Mouse (Mus musculus) forebrain, postnatal 0 days (tissue): ENCODE data around the gene Scyl3. TPM values are rescaled to one million over a fixed set of nuclear protein-coding genes. Genes with fewer than 3 reads are reported as not detected.

ENCODE experiments used
- ATAC-seq: fragments of 200-750 bp; cut with Nextera tagmentation; 2 replicates; pipeline ENCODE4 v1.8.0; 2017; ENCODE audit warnings: mild to moderate bottlenecking, moderate library complexity
- DNase-seq: peaks from one replicate; pipeline ENCODE4 v3.0.0-alpha.2; 2015
- H3K27ac ChIP-seq: fragments of 300-500 bp; sonication (generic); 2 replicates; pipeline ENCODE4 v1.5.1; 2014; ENCODE audit warnings: low read depth, mild to moderate bottlenecking, antibody characterized with exemption, low read length, moderate library complexity, mixed read lengths
- H3K27me3 ChIP-seq: fragments of 300-500 bp; sonication (generic); 2 replicates; pipeline ENCODE4 v1.6.1; 2014; ENCODE audit warnings: mild to moderate bottlenecking, low read length, mixed read lengths; ENCODE audit not compliant: insufficient read depth
- H3K36me3 ChIP-seq: fragments of 300-500 bp; sonication (generic); 2 replicates; pipeline ENCODE4 v1.6.1; 2014; ENCODE audit warnings: mild to moderate bottlenecking, moderate library complexity; ENCODE audit not compliant: insufficient read depth
- H3K4me1 ChIP-seq: fragments of 300-500 bp; sonication (generic); 2 replicates; pipeline ENCODE4 v1.6.1; 2014; ENCODE audit warnings: antibody characterized with exemption; ENCODE audit not compliant: insufficient read depth
- H3K4me2 ChIP-seq: fragments of 300-500 bp; sonication (generic); 2 replicates; pipeline ENCODE4 v1.6.1; 2014; ENCODE audit warnings: low read depth, mild to moderate bottlenecking, moderate library complexity
- H3K4me3 ChIP-seq: fragments of 300-500 bp; sonication (generic); 2 replicates; pipeline ENCODE4 v1.5.1; 2014; ENCODE audit warnings: low read depth, low read length, mixed read lengths
- H3K9ac ChIP-seq: fragments of 300-500 bp; sonication (generic); 2 replicates; pipeline ENCODE4 v1.6.1; 2014; ENCODE audit warnings: mild to moderate bottlenecking
- H3K9me3 ChIP-seq: fragments of 300-500 bp; sonication (generic); 2 replicates; pipeline ENCODE4 v1.6.1; 2016; ENCODE audit warnings: low read length
- CTCF ChIP-seq: sonication (generic); IDR thresholded peaks from 2 replicates; pipeline ENCODE4 v1.5.1; 2016; ENCODE audit warnings: antibody characterized with exemption, control low read depth, low read depth
- WGBS: fragments of 180-500 bp; shearing (Covaris S2); extraction: QIAGEN DNeasy Blood & Tissue Kit; methylation state at CpG from one replicate; pipeline ENCODE4 v1.1.7; 2014; 5-methylcytosine and 5-hydroxymethylcytosine counted together
- polyA plus RNA-seq: library from polyadenylated mRNA; unstranded; fragments of >200 nt; fragmentation: Nextera tagmentation; extraction: Ambion mirVana; gene quantifications from 2 replicates; pipeline ENCODE4 v1.2.1, GENCODE M21; 2015
- total RNA-seq: library from RNA; depleted of rRNA; stranded (reverse); fragments of >200 nt; gene quantifications from 2 replicates; pipeline ENCODE4 v1.2.3, GENCODE M21; 2014

The Scyl3 gene
- total and polyA plus RNA-seq, 2 experiments from 2014 or later, result 11.3 to 29.6 TPM

- no peak overlapping the region for H3K27ac ChIP-seq
- H3K9ac ChIP-seq, result no peak overlapping the region
- H3K9me3 ChIP-seq, result no peaks in the 10 kb centered on the region
- DNase-seq, result no peak
- no peak overlapping the region for H3K4me2 ChIP-seq
- WGBS, result 75% methylated on average over 3 of the region's 3 CpGs
- ATAC-seq, result peak; percentile 64
- no peaks in the 10 kb centered on the region for H3K4me1 ChIP-seq
- TF ChIP-seq CTCF, result no peak
- H3K27me3 ChIP-seq, result no peaks in the 10 kb centered on the region
- H3K36me3 ChIP-seq, result peaks cover 12% of the 10 kb centered on the region
- H3K4me3 ChIP-seq, result no peak overlapping the region
Measured at GRCm38 (mm10) chr1:163958036-163958435, 29.1 kb downstream of the Scyl3 start.

GRCm38 (mm10) chr1:163964008-163964689 lies 35.2 kb downstream of the Scyl3 start:
- no peak overlapping the region for H3K4me3 ChIP-seq
- H3K9ac ChIP-seq, result no peak overlapping the region
- H3K4me2 ChIP-seq, result no peak overlapping the region
- H3K36me3 ChIP-seq, result peaks cover 5% of the 10 kb centered on the region; the same call in 1 of the 2 replicates
- TF ChIP-seq CTCF, result no peak
- no peak for DNase-seq
- no peaks in the 10 kb centered on the region for H3K27me3 ChIP-seq
- no peak overlapping the region for H3K27ac ChIP-seq
- no peaks in the 10 kb centered on the region for H3K9me3 ChIP-seq
- WGBS, result 95% methylated on average over 10 of the region's 10 CpGs
- ATAC-seq, result no peak
- no peaks in the 10 kb centered on the region for H3K4me1 ChIP-seq

DNA sequence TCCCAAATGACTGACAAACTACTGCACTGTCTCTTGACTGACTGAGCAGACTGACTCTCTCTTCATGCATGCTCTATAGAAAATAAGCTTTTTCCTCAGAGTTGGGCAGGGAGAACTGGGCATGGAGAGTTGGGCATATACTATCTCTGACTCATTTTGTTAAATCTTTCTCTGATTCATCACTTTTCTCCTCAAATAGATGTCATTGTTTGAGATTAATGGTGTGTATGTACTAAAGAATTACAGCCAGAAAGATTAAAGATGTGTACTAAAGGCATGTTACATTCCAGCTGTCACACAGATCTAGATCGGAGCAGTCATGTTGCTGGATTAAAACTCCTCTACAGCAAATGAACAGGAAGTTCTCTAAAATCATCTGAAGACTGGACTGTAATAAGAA lies 45.6 kb downstream of the Scyl3 start:
- Histone ChIP-seq H3K4me1 (no peaks in the 10 kb centered on the region), H3K9ac (no peak overlapping the region), H3K4me2 (no peak overlapping the region), H3K27me3 (no peaks in the 10 kb centered on the region), H3K4me3 (no peak overlapping the region), H3K36me3 (no peaks in the 10 kb centered on the region), H3K9me3 (no peaks in the 10 kb centered on the region), H3K27ac (no peak overlapping the region)
- 90% methylated on average over 1 of the region's 1 CpGs for WGBS
- no peak for ATAC-seq
- TF ChIP-seq CTCF, result no peak
- DNase-seq, result no peak

DNA sequence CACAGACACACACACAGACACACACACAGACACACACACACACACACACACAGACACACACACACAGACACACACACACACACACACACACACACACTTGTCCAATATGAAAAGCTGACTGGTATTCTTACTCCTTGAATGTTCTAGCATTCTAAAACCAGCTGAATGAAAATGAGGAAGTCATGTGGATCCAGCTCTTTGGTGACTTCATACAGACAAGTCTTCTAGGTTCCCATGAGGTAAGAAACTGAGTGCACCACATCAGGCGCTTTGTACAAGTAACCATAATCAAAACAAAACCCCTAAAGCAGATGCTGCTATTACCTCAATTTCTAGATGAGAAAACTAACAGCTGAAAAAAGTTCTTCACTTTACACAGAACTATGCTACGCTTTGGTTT lies 46.2 kb downstream of the Scyl3 start:
- 98% methylated on average over 2 of the region's 2 CpGs for WGBS
- Histone ChIP-seq H3K27me3 (no peaks in the 10 kb centered on the region), H3K9ac (no peak overlapping the region), H3K9me3 (no peaks in the 10 kb centered on the region), H3K27ac (no peak overlapping the region), H3K4me3 (no peak overlapping the region), H3K36me3 (no peaks in the 10 kb centered on the region), H3K4me1 (no peaks in the 10 kb centered on the region), H3K4me2 (no peak overlapping the region)
- no peak for ATAC-seq
- TF ChIP-seq CTCF, result no peak
- no peak for DNase-seq

DNA sequence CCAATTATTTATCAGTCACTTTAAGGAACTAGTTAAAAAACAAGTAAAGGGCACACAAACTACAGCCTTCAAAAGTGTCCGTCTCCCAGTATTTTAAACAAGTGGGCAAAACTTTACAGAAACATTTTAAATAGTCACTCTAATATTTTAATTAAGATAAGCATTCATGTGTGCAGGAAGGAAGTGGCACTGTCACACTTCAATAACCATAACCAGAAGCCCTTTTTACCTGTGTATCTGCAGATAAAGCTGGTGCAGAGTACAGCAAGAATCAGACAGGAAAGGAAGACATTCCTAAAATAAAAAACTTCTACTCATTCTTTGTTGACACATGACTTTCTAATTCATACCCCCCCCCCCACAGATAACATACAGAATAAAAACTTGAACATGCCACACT lies 47.6 kb downstream of the Scyl3 start:
- no peak overlapping the region for H3K4me2 ChIP-seq
- H3K4me1 ChIP-seq, result no peaks in the 10 kb centered on the region
- no peak overlapping the region for H3K27ac ChIP-seq
- TF ChIP-seq CTCF, result no peak
- no peak overlapping the region for H3K4me3 ChIP-seq
- no peaks in the 10 kb centered on the region for H3K27me3 ChIP-seq
- H3K9me3 ChIP-seq, result no peaks in the 10 kb centered on the region
- no peak for DNase-seq
- 80% methylated on average over 1 of the region's 1 CpGs for WGBS
- no peak overlapping the region for H3K9ac ChIP-seq
- no peak for ATAC-seq
- 0 out of 2 replicates have a peak, but pooled peaks cover 3% of the 10 kb centered on the region for H3K36me3 ChIP-seq

DNA sequence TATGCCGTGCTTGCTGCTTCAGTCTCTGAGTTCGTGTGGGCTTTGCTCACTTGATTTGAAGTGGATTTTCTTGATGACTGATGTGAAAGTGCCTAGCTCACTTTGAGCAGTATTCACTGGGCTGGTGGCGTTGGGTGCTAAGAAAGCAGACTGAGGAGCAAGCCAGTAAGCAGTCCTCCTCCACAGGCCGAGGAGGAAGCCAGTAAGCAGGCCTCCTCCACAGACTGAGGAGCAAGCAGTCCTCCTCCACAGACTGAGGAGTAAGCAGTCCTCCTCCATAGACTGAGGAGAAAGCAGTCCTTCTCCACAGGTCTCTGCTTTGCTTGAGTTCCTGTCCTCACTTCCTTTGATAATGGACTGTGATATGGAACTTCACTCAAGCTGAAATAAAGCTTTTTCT lies 63.5 kb downstream of the Scyl3 start:
- Histone ChIP-seq H3K27me3 (no peaks in the 10 kb centered on the region), H3K4me1 (no peaks in the 10 kb centered on the region; the same call in 1 of the 2 replicates), H3K4me2 (no peak overlapping the region), H3K4me3 (no peak overlapping the region), H3K36me3 (no peaks in the 10 kb centered on the region), H3K9ac (no peak overlapping the region), H3K9me3 (no peaks in the 10 kb centered on the region), H3K27ac (no peak overlapping the region)
- 83% methylated on average over 4 of the region's 4 CpGs for WGBS
- no peak for TF ChIP-seq CTCF
- ATAC-seq, result no peak
- DNase-seq, result no peak

- ATAC-seq (peak; percentile 66; the same call in 1 of the 2 replicates), DNase-seq (no peak)
- H3K27me3 ChIP-seq, result no peaks in the 10 kb centered on the region
- no peaks in the 10 kb centered on the region for H3K36me3 ChIP-seq
- WGBS, result 3% methylated on average over 38 of the region's 38 CpGs
- peak overlapping the region; percentile 69 for H3K4me2 ChIP-seq
- H3K27ac ChIP-seq, result no peak overlapping the region
- peak overlapping the region; percentile 87 for H3K4me3 ChIP-seq
- H3K9ac ChIP-seq, result peak overlapping the region; percentile 65
- TF ChIP-seq CTCF, result no peak
- H3K9me3 ChIP-seq, result no peaks in the 10 kb centered on the region
- H3K4me1 ChIP-seq, result no peaks in the 10 kb centered on the region; the same call in 1 of the 2 replicates
Measured at GRCm38 (mm10) chr1:163994173-163994720, 65.3 kb downstream of the Scyl3 start.
